Mouse (Mus musculus) layer of hippocampus, postnatal 36 days (tissue): ENCODE data around the gene Rabep1. TPM values are rescaled to one million over a fixed set of nuclear protein-coding genes. Genes with fewer than 3 reads are reported as not detected.
A peak's percentile ranks its signal among the peaks of the same experiment; 100 is the strongest.
"Not testable (repeated sequence)": the region's sequence is repeated elsewhere in the genome, so short reads cannot be mapped to it uniquely, and the experiment has no call there.

Source experiments
- DNase-seq, 2 experiments: peaks; one replicate each; pipeline ENCODE4 v3.0.0; 2022
- total RNA-seq, 2 experiments: library from RNA; stranded (reverse); gene quantifications; 2 replicates each; pipeline ENCODE4 v1.2.3; 2021

Rabep1 gene
- total RNA-seq, 2 experiments from 2014 or later = 126 to 128 TPM

DNA sequence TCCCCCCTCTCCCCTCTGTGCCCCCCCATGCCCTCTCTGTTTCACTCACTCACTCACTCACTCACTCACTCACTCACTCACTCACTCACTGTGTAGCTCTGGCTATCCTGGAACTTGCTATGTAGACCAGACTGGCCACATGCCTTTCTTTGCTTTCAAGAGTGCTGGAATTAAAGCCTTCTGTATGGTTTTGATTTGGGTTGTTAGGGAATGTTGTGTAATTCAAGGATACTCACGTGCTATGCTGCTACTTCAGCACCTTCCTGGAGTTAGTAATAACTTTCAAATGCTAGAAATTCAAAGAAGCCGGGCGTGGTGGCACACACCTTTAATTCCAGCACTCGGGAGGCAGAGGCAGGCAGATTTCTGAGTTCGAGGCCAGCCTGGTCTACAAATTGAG lies 53.6 kb downstream of the Rabep1 start:
- not testable (repeated sequence) for DNase-seq

DNA sequence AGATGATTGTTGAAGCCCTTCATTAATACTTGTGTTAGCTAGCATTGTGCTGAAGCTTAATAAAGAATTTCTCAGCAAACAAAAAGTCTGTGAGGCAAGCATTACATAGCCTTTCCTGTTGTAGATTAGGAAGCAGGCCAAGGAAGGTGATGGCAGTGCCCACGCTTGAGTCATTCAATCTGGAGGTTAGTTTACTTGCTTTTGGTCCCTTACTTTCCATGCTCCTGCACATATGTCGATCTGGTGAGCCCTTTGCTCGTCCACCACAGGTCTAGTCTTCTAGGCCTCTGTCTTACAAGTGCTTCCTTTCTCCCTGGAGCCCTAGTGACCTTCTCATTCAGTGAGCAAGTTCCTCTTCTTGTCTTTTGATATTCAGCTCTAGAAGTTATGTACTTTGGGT lies 62.1 kb downstream of the Rabep1 start:
- no peak for DNase-seq

DNA sequence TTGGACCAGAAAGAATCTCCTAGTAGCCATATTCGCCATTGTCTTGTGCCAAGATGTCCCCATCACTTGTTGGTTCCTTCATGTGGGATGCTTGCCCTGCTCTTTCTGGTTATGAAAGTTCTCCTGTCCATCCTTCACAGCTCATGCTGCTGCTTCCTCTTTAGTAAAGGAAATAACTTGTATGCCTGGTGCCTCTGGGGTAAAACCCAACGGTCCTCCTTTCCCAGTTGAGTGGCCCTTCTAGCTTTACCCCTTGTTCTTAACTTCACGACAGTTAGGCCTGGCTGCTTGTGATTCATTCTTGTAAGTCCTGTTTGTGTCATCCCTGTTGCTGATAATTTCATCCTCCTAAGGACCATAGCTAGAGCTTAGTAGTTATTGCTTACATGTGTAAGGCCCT lies 66.7 kb downstream of the Rabep1 start:
- no peak for DNase-seq

DNA sequence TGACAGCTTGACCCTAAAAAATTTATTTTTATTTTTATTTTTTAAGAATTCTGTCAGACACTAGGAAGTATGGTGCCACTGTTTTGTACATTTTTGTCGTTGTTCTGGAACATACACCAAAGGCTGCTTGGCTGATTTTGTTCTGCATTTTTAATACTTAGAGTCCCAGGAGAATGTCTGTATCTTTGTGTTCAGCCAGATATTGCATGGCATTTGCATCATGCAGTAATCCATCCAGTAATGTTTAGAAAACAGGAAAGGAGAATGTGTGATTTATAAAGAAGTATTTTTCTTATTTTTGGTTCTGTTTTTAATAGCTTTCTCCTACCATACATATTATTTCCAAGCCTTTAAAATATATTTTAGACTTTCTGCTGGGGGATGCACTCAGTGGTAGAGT lies 67.3 kb downstream of the Rabep1 start:
- no peak for DNase-seq

DNA sequence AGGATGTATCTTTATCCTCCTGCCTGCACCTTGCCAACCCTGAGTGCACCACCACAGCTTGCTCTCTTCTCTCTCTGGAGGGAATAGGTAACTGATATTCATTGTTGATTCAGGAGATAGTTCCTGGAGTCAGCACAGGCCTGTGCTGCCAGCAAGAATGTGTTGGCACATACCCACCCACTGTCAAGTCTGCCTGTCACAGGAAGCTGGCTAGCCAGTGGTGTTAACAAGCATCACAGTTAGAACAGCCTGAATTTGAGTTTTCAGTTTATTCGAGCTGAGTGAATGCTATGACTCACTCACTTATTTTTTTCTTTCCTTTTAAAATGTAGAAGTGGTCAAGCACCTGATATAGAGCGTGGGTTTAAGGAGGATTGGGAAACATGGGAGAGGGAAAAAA lies 73.3 kb downstream of the Rabep1 start:
- peak; percentile 26 to 33 for DNase-seq

DNA sequence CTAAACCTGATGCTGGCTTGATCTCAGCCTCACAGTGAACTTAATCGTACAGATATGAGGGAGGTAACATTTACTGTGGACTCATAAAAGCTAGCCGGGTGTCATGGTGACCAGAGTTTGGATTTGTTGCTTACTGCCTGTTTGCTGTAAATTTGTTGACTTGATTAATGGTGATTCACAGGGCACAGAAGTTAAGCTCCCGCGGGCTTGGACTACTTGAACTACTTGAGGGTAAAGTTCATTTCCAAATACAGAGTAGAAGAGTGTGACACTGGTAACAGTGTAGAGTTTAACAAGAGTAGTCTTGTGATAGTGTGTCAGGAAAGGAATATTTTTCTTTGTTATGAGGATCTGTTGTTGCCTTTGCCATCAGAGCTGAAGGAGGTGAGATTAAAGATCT lies 74.9 kb downstream of the Rabep1 start:
- DNase-seq = no peak

DNA sequence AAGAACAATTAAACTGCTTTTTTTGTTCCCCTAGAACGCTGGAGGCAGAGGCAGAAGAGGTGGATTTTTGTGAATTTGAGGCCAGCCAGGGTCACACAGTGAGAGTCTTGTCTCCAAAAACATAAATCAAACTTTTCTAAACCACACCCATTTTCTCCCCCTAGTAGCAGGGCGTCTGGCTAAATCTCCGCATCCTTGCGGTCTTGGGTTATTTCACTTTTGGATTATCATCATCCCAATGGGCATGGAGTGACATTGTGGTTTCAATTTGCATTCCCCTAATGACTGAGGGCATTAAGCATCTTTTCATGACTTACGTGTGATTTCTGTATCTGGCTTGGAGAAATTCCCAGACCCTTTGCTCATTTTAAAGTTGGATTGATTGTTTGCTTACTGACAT lies 86.9 kb downstream of the Rabep1 start:
- DNase-seq = no peak

DNA sequence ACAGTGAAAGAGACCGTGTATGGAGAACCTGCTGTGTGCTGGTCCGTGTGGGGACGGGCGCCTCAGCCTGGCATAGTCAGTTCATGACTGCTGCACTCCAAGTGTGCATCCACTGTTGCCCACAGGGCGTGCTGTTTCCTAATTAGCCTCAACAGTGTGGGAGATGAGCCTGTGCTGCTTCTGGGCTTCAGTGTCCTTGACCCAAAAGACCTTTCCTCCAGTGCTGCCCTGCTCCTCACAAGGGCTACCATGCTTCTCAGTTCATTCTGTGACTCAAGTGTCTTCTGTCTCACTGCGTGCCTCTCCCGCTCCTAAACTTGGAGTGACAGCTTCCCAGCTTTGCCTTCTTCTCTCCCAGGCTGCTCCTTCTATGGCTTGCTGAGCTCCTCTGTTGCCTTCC lies 90.7 kb downstream of the Rabep1 start:
- no peak for DNase-seq

DNA sequence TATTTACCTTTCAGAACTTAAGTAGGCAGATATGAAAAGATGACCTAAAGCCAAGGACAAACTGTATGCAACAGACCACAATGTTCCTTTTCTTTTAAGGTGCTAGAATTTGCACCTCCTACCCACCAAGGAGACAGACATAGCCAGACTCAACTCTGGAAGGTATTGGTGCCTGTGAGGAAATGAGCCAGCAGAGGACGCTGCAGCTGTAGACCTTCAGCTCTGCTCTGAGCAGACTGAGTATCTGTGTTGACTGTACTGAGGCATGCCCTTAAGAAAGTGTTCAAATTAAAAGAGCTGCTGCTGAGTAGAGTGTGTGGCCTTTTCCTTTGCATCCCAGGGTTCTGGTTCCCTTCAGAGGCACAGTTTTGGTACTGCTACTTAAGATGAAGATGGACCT lies 98.0 kb downstream of the Rabep1 start:
- no peak for DNase-seq

DNA sequence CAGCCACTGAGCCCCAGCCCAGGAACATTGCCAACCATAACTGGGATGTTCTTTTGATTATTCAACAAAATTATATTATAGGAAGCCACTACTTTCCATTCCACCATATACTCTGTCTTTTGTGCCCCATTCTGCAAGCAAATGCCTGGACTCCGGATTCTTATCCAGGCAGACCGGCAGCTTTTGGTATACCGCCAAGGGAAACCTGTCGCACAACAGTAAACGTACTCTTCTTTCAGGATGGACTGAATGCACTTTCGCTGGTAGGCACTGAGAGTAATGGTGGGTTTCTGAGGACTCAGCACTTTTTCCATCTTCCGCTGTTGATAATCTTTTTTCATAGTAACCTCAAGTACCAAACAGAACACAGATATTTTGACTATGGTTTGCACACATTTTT lies 99.1 kb downstream of the Rabep1 start:
- DNase-seq = no peak

DNA sequence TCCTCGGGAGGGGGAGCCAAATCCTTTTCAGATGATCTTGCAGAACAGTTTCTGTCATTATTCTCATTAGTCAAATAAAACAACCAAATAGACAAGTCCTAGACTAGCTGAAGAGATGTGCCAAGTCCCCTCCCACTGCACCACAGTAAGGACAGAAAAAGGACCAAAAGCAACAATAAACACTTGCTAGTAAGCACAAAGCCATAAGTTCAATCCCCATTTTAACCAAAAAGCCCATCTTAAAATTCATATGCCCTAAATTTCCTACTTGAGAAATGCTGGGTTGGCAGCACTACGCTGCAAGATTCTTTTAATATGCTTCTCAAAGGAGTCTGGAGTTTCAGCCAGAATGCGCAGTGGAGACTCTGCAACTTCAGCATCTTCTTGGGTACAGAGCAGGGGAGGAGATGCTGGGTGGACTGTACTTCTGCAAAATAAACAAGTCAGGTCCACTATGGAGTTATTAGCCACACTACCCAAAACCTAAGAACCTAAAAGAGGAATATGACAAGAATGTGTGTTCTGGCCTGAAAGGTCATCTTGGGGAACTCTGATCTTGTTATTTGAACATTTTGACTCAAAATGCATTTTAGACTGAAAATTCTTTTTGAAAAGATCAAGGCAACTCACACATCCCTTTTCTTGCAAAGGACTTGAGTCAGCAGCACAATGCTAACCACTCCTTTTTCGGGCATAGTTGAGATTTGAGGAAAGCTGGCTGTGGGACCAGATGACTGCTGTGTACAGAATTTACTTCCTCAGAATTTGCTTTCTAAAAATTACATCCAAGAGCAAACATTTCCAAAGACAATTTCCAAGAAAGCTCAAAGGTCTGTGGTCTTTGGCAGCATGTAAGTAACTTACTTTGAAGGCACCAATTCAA lies 100.6 kb downstream of the Rabep1 start:
- no peak for DNase-seq

DNA sequence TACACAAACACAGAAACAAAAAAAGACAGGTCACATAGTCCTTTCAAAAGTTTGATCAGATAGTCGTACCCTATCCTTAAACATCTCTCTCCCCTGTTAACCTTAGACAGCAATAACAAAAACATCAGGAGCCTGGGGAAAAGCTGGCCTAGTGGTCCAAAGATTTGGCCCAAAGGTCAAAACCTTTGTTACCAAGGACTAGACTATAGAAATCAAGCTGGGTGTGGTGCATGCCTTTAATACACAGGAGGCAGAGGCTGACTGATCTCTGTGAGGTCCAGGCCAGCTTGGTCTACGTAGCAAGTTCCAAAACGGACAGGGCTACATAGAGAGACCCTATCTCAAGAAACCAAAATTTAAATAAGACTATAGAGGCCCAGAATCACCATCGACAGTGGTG lies 110.1 kb downstream of the Rabep1 start:
- DNase-seq = no peak

DNA sequence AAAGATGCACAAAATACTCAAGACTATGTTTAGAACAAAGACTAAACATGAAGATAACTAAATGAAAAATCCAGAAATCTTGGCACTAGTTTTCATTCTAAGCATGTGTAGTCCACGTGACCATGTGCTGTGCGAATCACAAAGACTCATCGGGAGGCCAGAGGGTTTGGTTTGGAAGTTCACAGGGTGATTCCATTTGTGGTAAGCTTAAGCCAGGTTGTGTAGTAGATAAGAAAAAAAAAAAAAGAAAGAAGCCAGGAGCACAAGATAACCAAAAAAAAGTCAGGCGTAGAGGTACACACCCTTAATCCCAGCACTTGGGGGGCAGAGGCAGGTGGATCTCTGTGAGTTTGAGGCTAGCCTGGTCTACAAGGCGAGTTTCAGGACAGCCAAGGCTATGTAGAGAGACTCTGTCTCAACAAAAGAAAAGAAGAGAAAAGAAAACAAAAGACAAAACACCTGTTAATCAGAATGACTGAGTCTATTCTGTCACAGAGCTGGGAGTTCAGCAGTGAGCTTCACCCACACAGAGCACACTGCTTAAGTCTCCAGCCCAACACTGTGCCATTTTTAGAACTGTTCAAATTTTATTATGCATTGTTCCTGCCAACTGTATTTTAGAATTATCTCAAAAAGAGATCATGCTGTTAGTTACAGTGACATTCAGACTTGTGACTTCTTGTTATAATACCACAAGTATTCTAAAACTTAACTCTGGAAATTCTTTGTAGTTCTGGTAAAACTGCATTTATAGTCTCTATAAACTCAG lies 116.4 kb downstream of the Rabep1 start:
- DNase-seq = no peak

DNA sequence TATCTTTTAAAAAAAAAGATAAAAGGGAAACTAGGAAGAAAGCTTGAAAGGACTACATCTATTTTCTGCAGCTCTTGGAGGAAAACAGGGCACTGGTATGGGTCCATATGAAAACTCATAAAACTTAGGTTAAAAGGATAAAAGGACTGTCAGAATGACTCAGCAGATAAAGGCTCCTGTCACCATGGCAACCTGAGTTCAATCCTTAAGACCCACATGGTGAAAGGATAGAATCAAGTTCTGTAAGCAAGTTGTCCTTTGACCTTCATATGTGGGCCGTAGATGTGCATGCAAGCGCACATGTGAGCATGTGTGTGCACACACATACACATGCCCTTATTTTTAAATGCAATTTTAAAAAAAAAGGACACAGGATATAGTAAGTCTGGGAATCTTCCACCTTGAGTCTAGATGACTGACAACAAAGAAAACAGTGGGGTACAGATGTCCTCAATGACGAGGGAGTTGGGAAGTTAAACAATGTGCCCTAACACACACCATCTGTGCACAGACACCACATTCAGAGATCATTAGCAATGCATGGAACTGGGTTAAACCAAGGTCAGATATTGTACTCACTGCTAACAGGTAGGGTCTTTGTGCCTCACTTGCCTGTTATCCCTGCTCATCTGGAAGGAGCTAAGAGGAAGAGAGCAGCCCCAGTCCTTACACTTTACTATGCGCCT lies 119.8 kb downstream of the Rabep1 start:
- DNase-seq = no peak

DNA sequence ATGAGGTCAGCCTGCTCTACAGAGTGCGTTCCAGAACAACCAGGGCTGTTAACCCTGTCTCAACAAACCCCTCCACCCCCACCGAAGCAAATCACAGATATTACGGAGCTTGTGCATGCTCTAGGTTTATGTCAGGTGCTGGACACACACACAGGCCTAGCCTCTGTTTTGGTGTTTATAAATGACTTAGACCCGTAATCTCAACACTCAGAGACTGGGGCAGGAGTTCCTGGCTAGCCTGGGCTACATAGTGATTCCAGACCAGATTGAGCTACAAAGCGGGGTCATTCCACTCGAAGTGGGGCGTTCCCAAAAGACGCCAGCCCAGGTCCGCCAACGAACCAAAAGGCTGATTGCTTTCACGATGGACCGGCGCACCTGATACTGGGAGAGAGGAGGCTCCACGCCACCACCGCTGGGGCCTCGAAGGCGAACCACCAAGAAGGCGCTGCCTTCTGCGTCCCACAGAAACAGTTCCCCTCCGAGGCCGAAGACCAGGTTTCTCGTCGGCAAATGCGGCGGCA lies 124.8 kb downstream of the Rabep1 start:
- no peak for DNase-seq

DNA sequence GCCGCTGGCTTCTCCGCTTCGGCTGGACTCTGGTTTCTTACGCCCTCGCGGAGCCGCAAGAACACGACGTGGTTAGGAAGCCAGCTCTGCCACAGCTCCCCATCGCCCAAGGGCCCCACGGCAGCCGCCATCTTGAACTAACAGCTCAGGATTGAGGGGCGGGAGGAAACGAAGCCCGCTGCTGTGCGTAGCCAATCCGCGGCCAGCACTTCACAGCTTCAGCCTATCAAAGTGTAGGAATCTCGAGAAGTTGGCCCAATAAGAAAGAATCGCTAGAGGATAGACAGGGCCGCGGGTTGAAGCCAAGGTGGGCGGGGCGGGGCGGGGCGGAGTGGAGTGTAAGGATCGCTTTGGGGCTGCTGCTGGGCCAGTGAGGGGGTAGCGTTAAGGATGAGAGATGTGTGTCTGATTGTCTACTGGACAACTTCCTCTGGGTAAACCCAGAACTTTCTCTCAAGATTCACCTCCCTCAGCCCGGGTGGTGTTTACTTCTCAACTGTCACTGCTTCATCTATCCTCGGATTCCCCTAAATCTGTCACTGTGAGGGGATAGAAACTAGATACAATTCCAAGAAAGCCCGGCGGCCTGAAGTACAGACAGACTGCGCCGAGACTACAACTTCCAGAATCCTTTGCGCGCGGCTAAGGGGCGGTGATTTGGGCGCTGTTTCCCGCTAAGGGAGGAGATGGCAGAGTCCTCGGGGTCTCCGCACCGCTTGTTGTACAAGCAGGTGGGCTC lies 125.4 kb downstream of the Rabep1 start, which contains the start of the genes Nup88 and Rpain:
TSS of gene Nup88 (minus strand) at position 153 of the 739 bp plus-strand sequence.
TSS of gene Rpain (plus strand) at position 393 of the 739 bp plus-strand sequence.
- DNase-seq = peak; percentile 91 to 92

DNA sequence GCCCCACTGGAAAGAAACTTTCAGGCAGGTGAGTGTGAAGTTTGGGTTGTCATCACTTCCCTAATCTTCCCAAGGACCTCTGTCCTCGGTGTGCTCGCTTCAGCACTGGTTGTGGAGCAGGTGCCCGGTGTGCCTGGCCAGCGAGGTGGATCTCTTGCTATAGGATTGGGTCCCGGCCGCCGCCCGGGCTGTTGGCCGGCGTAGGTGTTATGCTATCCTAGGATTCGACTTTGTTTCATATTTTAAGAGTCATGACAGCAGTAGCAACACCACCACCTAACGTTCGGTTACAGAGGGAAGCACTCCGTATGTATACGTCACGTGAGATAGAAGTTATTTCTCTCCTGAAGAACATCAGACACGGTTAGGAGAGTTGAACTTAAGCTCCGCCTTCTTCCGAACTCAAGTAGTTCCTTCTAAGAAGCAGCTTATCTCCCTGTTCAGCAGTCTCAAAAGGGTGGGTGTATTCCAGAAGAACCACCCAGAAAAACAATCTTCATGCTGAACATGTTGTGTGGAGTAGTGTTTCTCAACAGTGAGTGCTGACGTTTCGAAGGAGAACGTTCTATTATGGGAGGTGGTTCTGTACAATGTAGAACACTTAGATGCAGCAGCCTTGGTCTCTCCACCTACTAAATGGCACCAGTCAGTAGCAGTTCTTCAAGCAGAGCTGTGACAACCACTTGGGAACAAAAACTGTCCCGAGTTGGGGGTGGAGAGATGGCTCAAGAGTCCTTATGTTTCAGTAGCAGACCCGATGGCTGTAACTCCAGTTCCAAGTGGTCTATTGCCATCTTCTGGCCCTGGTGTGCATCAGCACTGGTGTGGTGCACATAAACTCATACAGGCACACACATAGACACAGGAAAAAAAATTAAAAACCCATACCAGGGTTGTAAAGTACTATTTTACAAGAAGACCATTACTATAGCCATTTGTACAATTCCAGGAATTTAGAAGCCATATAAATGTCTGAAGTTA lies 126.3 kb downstream of the Rabep1 start:
- no peak for DNase-seq

DNA sequence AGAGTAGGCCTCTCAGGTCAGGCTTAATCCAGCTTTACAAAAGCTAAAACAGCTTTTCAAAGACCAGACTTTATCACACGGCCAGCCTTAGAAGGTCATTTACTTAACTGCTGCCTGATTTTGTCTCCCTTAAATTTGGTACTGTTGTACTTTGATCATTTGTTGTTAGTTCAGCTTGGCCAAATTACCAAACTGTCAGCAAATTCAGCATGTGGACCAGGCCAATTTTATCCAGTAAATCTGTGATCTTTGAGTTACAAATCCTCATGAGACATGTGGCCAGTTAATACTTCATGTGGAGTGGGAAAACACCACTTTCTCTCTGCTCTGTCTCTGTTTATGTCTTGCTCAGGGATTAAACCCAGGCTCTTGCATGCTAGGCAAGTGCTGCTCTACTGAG lies 128.0 kb downstream of the Rabep1 start:
- DNase-seq = no peak

DNA sequence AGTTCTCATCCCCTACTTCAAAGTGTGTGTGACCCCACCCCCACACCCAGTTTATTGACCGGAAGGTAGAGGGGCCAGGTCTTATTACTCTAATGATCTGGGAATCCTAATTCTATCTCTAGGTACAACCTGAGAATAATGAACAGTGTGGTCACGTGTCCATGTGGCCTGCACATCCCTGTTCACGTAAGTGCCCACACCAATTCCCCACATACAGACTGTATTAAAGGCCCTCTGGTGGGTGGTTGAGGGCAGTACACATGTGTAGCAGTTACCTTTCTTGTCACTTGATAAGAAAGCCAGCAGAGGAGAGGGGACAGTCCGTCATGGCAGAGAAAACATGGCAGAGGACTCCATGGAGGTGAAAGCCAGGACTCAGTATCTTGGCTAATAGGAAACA lies 129.4 kb downstream of the Rabep1 start:
- DNase-seq = no peak

DNA sequence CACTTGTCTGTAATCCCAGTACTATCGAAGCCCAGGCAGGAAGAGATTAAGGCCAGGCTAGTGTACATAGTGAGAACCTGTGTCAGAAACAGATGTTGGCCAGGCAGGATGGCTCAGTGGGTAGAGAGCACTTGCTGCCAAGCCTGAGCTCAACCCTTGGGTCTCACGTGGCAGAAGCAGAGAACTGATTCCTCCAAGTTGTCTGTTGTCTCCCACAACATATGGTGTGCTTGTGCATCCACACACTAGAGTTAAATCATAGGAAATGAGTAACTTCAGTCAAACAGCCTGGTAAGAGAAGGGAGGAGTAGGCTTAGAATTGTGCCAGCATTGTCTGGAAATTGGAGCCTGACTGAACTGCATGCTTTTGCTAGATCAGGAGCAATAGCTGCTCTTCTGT lies 130.6 kb downstream of the Rabep1 start:
- peak; percentile 27 to 37 for DNase-seq

DNA sequence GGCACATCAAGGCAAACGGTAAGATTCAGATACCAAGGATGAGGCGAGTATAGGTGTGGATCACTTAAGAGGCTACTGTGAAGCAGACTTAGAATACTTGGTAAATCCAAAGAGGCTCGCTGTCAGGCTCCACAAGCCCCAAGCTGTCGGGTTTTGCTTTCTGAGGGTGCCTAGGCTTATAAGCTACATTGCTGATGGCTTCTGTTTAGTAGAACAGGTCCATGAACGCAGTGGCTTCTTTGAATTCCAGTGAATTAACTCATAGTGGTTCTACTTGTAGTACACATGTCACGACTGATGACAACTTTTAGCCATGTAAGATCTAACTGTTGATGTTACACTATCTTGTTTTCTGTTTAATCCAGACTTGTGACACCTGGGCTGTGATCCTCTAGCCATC lies 132.7 kb downstream of the Rabep1 start:
- DNase-seq = no peak
